Mouse (Mus musculus) lung, postnatal 0 days (tissue): ENCODE results near the gene Cabp2.

Experiments used
- CTCF ChIP-seq: IDR thresholded peaks from 2 replicates; pipeline ENCODE4 v1.5.1; 2016; ENCODE audit warnings: antibody characterized with exemption, mild to moderate bottlenecking
- EP300 ChIP-seq: IDR thresholded peaks from 2 replicates; pipeline ENCODE4 v1.6.1; 2016; ENCODE audit warnings: antibody characterized with exemption, mild to moderate bottlenecking, control low read depth

DNA sequence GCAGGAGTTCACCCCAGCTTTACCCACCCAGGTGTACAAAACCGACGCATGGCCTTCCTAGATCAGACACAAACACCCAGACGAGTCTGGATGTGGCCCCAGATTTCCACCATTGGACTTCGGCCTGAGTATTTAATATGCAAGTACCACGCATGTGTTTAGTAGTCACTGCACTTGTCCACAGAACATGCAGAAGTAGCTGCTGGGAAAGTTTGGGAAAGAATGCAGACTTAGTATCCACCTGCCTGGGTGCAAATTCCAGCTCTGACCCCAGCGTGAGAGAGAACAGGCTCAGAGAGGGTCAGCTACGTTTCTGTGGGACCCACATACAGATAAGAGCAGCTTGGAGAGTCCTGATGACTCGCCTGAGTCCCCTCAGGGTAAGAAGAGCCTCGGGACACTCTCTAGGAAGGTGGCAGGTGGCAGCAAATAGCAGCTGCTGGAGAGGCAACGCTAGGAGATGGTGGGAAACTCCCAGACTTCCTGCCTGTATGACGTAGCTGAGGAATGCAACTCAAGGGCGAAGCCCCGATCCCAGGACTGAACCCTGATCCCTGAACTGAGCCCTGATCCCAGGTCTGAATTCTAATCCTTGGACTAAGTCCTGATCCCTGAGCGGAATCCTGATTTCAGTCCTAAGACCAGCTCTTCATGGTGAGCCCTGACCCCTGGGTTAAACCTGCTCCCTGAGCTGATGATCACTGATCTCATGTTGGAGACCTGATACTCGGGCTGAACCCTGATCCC lies 25.3 kb upstream of the Cabp2 start:
- TF ChIP-seq CTCF, result no peak
- TF ChIP-seq EP300, result no peak
